Mouse (Mus musculus) regulatory T cell (primary cell): Measurements from ENCODE around the gene Nptx1.

ENCODE experiments used
- in situ Hi-C: fragments of 300-600 bp; cut with MboI, MseI; formaldehyde crosslinking; loops from one replicate; pipeline ENCODE4 v1.15.1; 2025; ENCODE audit warnings: high pct_unique_total_duplicates

Nptx1 gene

DNA sequence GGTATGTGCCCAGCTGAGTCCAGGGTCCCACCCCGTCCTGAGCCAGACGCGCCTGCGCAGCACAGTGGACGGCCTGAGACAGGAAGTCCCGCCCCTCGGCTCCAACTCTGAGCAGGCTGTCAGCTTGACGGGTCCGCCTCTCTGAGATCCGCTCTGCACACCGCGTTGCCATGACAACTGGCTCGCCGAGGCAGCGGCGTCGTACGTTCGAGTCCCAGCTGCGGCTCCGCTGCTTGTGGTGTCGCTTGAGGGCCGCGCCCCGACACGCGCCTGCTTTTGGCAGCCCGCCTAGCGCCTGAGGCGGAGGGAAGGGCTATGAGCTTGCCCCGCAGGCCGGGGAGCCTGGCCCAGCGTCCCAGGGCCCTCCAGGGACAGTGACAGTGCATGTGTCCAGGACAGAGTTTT, 23.0 kb downstream of the Nptx1 start:
- in situ Hi-C loops: no loop called here

- in situ Hi-C loops: no loop called here
Observed at GRCm38 (mm10) chr11:119523392-119523791, 24.2 kb downstream of the Nptx1 start.

- in situ Hi-C loops: no loop called here
Observed at GRCm38 (mm10) chr11:119522779-119523178, 24.8 kb downstream of the Nptx1 start.

DNA sequence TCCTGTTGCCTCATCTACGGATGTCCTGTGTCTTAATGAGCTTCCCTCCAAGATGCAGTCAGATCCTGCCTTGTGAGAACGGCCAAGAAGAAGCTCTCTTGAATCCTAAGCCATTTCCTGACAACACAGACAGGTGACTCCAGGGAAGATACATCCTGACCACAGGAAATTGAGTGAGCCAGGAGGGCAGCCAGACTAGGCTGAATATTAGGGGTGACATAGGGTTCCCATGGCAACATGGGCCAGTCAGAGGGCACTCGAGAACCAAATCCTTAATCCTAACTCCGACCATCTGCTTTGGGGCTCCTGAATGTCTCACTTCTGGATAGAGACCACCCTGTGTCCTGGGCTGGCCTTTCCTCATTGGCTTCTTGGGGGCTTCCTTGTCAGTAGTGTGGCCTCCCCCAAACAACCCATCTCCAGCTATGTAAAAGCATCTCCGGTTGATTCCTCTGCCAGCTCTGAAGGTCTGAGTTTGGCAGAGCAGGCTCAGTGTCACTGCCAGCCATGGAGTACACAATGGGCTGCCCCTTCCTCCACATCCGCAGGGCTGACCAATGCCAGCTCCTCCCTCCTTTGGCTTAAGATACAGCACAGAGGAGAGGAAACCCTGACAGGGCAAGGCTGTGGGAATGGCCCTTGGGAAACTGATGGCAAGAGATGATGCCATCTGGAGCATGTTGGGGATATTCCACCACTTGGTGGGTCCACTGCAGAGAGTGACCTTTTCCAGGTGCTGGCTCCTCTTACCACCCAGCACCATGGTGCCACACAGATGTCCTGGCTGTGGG, 25.4 kb downstream of the Nptx1 start:
- in situ Hi-C loops: no loop called here

DNA sequence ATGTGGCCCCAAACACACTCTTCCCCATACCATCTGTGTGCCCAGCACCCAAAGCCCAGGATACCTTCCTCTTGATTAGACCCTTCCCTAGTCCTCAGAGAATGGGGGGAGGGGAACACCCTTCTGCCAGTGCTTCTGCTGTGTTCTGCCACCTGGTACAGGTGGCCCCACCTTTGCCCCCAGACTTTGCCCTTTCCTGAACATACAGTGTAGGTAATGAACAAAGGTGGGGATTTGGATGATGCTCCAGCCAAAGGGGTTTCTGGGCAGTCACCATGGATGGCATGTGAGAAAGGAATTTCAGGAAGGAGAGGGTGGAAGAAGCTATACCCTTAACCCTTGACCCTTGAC, 26.9 kb downstream of the Nptx1 start:
- in situ Hi-C loops: no loop called here

DNA sequence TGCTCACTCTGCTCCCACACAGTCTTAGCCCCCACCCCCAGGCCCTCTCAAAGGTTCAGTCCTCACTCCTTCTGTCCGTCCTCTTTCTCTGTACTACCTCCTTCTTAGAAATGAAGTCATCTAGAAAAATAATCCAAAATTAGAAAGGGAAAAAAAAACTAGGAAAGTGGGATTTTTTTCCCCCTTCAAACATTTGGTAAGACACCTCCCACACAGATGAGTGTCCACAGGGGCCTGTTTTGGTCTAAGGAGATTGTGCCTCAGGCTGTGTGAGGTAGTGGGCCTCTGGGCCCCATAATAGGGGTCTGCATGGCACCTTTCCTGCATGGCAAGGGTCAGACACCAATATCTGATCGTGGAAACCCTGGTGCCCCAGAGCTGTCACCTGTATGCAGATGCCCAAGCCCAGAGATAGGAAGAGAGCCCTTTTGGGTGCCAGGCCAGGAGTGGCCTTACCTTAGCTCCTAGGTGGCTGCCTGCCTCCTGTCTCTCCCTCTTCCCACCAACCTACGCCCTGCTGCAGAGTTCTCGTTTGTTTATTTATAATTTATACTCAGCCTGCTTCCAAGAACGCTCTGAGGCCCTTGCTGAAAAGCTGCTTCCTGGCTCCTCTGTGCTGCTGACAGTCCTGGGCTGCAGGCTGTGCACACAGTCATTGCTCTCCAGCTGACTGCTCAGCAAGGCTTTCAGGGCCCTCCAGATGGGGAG, 27.4 kb downstream of the Nptx1 start:
- in situ Hi-C loops: no loop called here

DNA sequence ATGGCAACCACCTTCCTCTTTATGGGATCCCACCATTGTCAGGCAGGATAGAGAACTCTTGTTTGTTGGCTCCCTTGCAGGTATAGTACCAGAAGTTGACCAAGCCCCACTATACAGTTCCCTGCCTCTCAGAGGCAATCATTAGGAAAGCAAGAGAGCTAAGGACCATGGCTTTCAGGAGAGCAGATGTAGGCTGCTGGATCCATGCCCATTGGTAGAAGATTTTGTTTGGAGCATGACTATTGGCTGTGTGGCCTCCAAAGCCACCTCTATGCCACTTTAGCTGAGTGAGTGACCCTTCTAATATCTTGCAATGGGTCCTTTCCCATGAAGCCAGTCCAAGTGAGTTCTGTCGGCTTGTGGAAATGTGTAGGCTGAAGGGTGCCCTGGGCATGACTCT, 28.2 kb downstream of the Nptx1 start:
- in situ Hi-C loops: no loop called here

GRCm38 (mm10) chr11:119516677-119517361, 30.7 kb downstream of the Nptx1 start:
- in situ Hi-C loops: no loop called here

DNA sequence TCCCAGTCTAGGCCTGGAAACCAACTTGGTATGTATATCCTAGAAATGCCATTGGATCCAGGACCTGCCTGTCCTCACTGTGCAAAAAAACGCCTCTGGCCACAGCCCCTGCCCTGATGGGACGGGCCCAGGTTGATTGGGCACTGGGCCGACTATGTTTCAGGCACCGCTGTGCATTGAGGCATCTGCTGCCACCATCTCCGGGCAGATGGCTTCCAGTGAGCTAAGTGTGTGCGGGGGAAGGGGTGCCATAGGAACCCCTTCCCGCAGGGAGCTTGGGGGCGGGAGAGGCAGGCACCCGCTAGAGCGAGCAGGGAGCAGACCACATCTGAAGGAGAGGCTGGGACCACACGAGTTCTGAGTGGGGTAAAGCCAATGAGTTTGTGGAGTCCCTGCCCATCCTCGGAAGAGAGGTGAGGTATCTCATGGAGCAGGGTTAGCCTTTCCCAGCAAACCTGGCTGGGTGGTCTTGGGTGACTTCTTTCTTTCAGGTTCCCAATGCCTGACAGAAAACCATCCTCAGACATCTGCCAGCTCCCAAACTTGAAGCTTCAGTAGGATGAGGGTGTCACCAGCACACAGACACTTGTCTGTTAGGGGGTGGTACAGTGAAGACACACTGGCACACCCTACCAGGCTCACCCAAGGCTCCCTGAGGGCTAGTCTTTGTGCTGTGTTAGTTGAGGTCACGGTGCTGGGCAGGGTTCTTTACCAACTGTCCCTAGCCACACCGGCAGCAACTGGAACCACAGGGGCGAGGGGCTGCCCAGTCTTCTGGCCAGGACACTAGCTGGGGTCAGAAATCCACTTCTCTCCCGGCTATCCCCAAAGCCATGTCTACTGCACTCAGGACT, 31.5 kb downstream of the Nptx1 start:
- in situ Hi-C loops: no loop called here

GRCm38 (mm10) chr11:119514967-119515636, 32.5 kb downstream of the Nptx1 start:
- in situ Hi-C loops: no loop called here

GRCm38 (mm10) chr11:119514108-119514860, 33.3 kb downstream of the Nptx1 start:
- in situ Hi-C loops: no loop called here

DNA sequence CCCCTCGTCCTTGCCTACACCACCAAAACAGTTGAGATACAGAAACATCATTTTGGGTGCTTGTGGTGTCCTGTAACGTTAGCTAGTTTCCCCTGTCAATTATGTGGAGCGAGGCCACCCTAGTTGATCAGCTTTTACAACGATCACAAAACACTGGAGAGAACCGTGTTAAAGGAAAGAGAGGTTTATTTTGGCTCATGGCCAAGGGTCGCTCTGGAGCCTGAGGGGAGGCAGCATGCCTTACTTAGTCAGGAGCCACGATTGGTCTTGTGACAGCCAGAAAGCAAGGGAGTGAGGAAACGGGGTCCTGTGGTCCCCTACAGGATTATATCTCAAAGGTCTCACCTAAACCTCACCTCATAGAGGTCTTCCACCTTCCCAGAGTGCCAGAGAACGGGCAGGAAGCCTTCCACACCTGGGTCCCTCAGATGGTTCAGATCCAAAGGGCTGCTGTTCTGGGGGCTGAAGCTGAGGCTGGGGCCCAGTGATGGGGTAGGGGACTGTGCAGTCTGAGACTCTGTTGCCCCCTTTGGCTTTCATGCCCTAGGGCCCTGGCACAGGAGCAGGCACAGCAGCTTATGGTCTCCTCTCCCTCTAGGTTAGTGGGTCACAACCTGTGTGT, 34.4 kb downstream of the Nptx1 start:
- in situ Hi-C loops: no loop called here

DNA sequence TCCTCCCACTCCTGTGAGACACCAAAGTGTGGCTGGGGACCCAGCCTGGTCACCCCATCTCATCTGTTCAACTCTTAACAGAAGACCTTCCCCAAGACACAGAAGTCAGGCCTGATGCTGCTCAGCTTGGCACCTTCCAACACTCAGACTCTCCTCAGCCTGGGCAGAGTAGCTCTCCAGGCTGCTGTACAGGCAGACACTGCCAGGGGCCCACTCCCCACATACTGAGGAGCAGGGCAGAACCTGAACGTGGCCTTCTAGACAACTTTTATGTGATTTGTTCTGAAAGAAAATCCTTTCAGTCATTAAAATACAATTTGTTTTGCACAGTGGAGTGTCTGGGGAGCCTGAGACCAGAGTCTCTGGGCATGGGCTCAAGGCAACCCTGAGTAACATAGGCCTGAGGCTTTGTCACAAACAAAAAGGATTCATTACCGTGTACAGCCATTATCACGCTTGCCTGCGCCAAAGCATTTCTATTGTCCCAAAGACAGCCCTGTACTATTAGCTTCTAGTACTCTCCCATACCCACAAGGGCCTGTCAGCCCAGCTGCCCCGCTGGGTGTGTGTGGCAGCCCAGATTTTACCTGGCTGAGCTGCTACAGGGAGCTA, 38.3 kb downstream of the Nptx1 start:
- in situ Hi-C loops: no loop called here

GRCm38 (mm10) chr11:119507772-119508171, 39.8 kb downstream of the Nptx1 start:
- in situ Hi-C loops: no loop called here

DNA sequence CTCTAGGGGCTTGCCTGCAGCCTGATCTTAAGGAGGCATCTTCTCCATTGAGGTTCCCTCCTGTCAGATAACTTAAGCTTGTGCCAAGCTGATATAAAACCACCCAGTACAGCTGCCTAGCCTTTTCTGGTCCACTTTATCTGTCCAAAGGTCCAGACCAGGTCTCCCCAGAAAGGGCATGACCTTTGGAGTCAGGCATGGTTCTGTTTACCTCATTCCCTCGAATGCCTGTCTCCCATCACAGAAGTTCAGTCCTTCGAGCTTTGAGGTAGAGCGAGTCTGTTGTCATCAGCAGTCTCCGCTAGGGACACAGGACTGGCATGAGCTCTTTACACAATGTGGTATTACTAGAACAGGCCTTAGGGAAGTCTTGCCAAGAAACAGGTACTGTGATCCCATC, 41.2 kb downstream of the Nptx1 start:
- in situ Hi-C loops: no loop called here

- in situ Hi-C loops: loop anchor here (5.0 kb wide), 1 partner anchor 394 kb away; no protein-coding TSS in a partner anchor
Observed at GRCm38 (mm10) chr11:119503675-119504074, 43.9 kb downstream of the Nptx1 start.

GRCm38 (mm10) chr11:119500011-119500410, 47.5 kb downstream of the Nptx1 start:
- in situ Hi-C loops: loop anchor here (5.0 kb wide), 1 partner anchor 397 kb away; no protein-coding TSS in a partner anchor

GRCm38 (mm10) chr11:119499297-119499696, 48.3 kb downstream of the Nptx1 start:
- in situ Hi-C loops: no loop called here

GRCm38 (mm10) chr11:119497451-119497850, 50.1 kb downstream of the Nptx1 start:
- in situ Hi-C loops: no loop called here
